Mouse (Mus musculus): Measurements from ENCODE around the gene St5. TPM values are rescaled to one million over a fixed set of nuclear protein-coding genes. Genes with fewer than 3 reads are reported as not detected.

The St5 gene
- polyA plus RNA-seq, 1 experiment from 2014 or later, result 23.4 TPM

DNA sequence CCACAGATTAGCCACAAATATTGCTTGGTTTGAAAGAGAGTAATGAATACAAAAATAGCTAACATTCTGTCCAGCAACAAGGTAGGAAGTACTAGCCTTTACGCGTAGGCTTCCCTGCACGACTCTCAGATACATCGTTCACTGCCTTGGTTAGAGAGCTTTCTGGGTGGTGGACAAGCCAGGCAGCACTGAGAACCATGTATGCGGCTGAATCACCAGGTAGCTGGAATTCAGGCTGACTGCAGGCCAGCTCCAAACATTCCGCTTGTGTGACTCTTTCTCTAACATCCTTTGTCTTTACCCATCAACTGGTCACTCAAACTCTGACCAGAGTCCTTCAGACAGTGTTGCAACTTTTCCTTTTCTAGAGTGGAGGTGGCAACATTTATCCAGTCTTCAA, 94.6 kb downstream of the St5 start:
- Histone ChIP-seq H3K4me1 (replicated peaks; ENCODE audit: control insufficient read depth, insufficient read depth, low read length) (0 out of 2 replicates have a peak, but pooled peaks cover 11% of the 10 kb centered on the region), H3K27me3 (ENCODE audit: control insufficient read depth, insufficient read depth, low read length) (no peaks in the 10 kb centered on the region), H3K27ac (no peak overlapping the region), H3K9ac (no peak overlapping the region), H3K36me3 (replicated peaks; ENCODE audit: control insufficient read depth, insufficient read depth) (no peaks in the 10 kb centered on the region), H3K9me3 (ENCODE audit: control insufficient read depth, low read length) (no peaks in the 10 kb centered on the region), H3K4me3 (replicated peaks; ENCODE audit: low read length) (no peak overlapping the region), H3K4me2 (replicated peaks) (no peak overlapping the region)
- DNase-seq (ENCODE audit: low spot score) (no peak), ATAC-seq (ENCODE audit: low FRiP score) (no peak)
- 89% methylated on average over 6 of the region's 6 CpGs for WGBS

GRCm38 (mm10) chr7:109606994-109607610, 96.3 kb downstream of the St5 start:
- Histone ChIP-seq H3K9ac (no peak overlapping the region), H3K9me3 (ENCODE audit: control insufficient read depth, low read length) (no peaks in the 10 kb centered on the region), H3K4me3 (replicated peaks; ENCODE audit: low read length) (no peak overlapping the region), H3K27me3 (ENCODE audit: control insufficient read depth, insufficient read depth, low read length) (no peaks in the 10 kb centered on the region), H3K4me2 (replicated peaks) (no peak overlapping the region), H3K27ac (no peak overlapping the region), H3K4me1 (replicated peaks; ENCODE audit: control insufficient read depth, insufficient read depth, low read length) (0 out of 2 replicates have a peak, but pooled peaks cover 5% of the 10 kb centered on the region), H3K36me3 (replicated peaks; ENCODE audit: control insufficient read depth, insufficient read depth) (no peaks in the 10 kb centered on the region)
- no peak for DNase-seq (ENCODE audit: low spot score)
- 82% methylated on average over 7 of the region's 7 CpGs for WGBS
- ATAC-seq (ENCODE audit: low FRiP score), result no peak

GRCm38 (mm10) chr7:109602562-109602961, 100.8 kb downstream of the St5 start:
- H3K27me3 ChIP-seq (ENCODE audit: control insufficient read depth, insufficient read depth, low read length), result no peaks in the 10 kb centered on the region
- WGBS, result 84% methylated on average over 5 of the region's 5 CpGs
- ATAC-seq (ENCODE audit: low FRiP score), result no peak

GRCm38 (mm10) chr7:109602022-109602421, 101.4 kb downstream of the St5 start:
- H3K4me3 ChIP-seq (replicated peaks; ENCODE audit: low read length), result no peak overlapping the region
- no peaks in the 10 kb centered on the region for H3K9me3 ChIP-seq (ENCODE audit: control insufficient read depth, low read length)
- no peaks in the 10 kb centered on the region for H3K4me1 ChIP-seq (replicated peaks; ENCODE audit: control insufficient read depth, insufficient read depth, low read length)
- H3K4me2 ChIP-seq (replicated peaks), result no peak overlapping the region
- DNase-seq (ENCODE audit: low spot score) (no peak), ATAC-seq (ENCODE audit: low FRiP score) (no peak)
- H3K27me3 ChIP-seq (ENCODE audit: control insufficient read depth, insufficient read depth, low read length), result no peaks in the 10 kb centered on the region
- no peak overlapping the region for H3K27ac ChIP-seq
- no peak overlapping the region for H3K9ac ChIP-seq
- H3K36me3 ChIP-seq (replicated peaks; ENCODE audit: control insufficient read depth, insufficient read depth), result no peaks in the 10 kb centered on the region

More at GRCm38 (mm10) chr7:109602562-109602961, 100.8 kb downstream of the St5 start:
- DNase-seq (ENCODE audit: low spot score), result no peak
- no peaks in the 10 kb centered on the region for H3K4me1 ChIP-seq (replicated peaks; ENCODE audit: control insufficient read depth, insufficient read depth, low read length)
- no peak overlapping the region for H3K4me3 ChIP-seq (replicated peaks; ENCODE audit: low read length)
- no peak overlapping the region for H3K4me2 ChIP-seq (replicated peaks)
- H3K9ac ChIP-seq, result no peak overlapping the region
- no peaks in the 10 kb centered on the region for H3K36me3 ChIP-seq (replicated peaks; ENCODE audit: control insufficient read depth, insufficient read depth)
- H3K9me3 ChIP-seq (ENCODE audit: control insufficient read depth, low read length), result no peaks in the 10 kb centered on the region
- H3K27ac ChIP-seq, result no peak overlapping the region

- no peaks in the 10 kb centered on the region for H3K27me3 ChIP-seq (ENCODE audit: control insufficient read depth, insufficient read depth, low read length)
- DNase-seq (ENCODE audit: low spot score) (no peak), ATAC-seq (ENCODE audit: low FRiP score) (no peak)
- WGBS, result 74% methylated on average over 3 of the region's 3 CpGs
- no peaks in the 10 kb centered on the region for H3K4me1 ChIP-seq (replicated peaks; ENCODE audit: control insufficient read depth, insufficient read depth, low read length)
- no peaks in the 10 kb centered on the region for H3K36me3 ChIP-seq (replicated peaks; ENCODE audit: control insufficient read depth, insufficient read depth)
- H3K4me3 ChIP-seq (replicated peaks; ENCODE audit: low read length), result no peak overlapping the region
- H3K27ac ChIP-seq, result no peak overlapping the region
- no peak overlapping the region for H3K4me2 ChIP-seq (replicated peaks)
- no peaks in the 10 kb centered on the region for H3K9me3 ChIP-seq (ENCODE audit: control insufficient read depth, low read length)
- H3K9ac ChIP-seq, result no peak overlapping the region
These were observed 102.7 kb downstream of the St5 start for GRCm38 (mm10) chr7:109600702-109601101.

DNA sequence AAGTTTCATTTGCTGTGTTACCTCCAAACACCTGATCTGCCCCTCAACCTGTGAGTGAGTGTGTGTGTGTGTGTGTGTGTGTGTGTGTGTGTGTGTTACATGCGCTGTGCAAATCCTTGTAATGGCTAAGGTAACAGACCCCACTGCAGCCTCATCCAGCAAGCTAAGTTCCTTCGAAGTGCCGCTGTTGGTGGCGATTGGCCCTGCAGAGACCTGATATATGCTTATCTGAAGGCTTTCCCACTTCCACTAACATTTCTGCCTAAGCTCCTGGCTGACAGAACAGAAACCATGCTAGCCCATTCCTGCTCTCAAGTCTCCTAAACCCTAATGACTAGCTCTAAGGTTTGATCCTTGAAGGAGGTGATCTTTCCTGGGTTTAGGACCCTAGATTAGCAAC, 103.4 kb downstream of the St5 start:
- Histone ChIP-seq H3K9me3 (ENCODE audit: control insufficient read depth, low read length) (no peaks in the 10 kb centered on the region), H3K4me3 (replicated peaks; ENCODE audit: low read length) (no peak overlapping the region), H3K4me1 (replicated peaks; ENCODE audit: control insufficient read depth, insufficient read depth, low read length) (no peaks in the 10 kb centered on the region), H3K27ac (no peak overlapping the region), H3K4me2 (replicated peaks) (no peak overlapping the region), H3K27me3 (ENCODE audit: control insufficient read depth, insufficient read depth, low read length) (no peaks in the 10 kb centered on the region), H3K36me3 (replicated peaks; ENCODE audit: control insufficient read depth, insufficient read depth) (no peaks in the 10 kb centered on the region), H3K9ac (no peak overlapping the region)
- DNase-seq (ENCODE audit: low spot score), result no peak
- WGBS, result 97% methylated on average over 4 of the region's 4 CpGs
- no peak for ATAC-seq (ENCODE audit: low FRiP score)

DNA sequence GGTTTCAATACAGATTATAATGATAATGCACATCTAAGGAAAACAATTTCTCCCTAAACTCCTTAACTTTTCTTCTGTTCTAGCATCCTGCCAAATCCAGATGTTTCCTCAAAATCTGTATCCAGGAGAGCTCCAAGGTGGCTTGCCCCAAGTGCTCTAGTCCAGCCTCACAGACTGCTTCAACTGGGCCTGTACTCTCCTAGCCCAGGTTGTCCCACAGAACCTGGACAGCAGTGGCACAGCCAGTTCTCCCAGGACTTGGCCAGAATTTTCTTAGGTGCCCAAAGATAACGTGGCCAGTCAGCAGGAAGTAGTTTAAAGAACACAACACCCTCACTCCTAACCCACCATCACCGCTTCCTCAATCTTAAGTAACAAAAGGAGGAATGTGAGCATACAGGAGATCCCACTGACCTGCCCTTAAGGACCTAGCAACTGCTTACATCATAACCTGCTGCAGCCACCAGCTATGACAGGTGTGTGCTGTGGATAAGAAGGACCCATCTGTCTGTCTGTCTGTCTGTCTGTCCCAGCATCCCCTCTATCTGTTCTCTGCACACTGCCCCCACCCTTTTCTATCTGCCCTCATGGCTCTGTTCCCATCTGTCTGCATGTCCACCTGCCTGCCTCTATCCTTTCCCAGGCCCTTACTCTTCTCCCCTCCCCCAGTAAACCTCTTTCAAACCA, 108.4 kb downstream of the St5 start:
- DNase-seq (ENCODE audit: low spot score), result no peak
- no peak for ATAC-seq (ENCODE audit: low FRiP score)
- no peak overlapping the region for H3K9ac ChIP-seq
- WGBS, result 83% methylated on average over 2 of the region's 2 CpGs
- no peaks in the 10 kb centered on the region for H3K4me1 ChIP-seq (replicated peaks; ENCODE audit: control insufficient read depth, insufficient read depth, low read length)
- no peaks in the 10 kb centered on the region for H3K36me3 ChIP-seq (replicated peaks; ENCODE audit: control insufficient read depth, insufficient read depth)
- no peak overlapping the region for H3K27ac ChIP-seq
- no peaks in the 10 kb centered on the region for H3K9me3 ChIP-seq (ENCODE audit: control insufficient read depth, low read length)
- H3K4me3 ChIP-seq (replicated peaks; ENCODE audit: low read length), result no peak overlapping the region
- no peak overlapping the region for H3K4me2 ChIP-seq (replicated peaks)
- H3K27me3 ChIP-seq (ENCODE audit: control insufficient read depth, insufficient read depth, low read length), result no peaks in the 10 kb centered on the region

- Histone ChIP-seq H3K4me1 (replicated peaks; ENCODE audit: control insufficient read depth, insufficient read depth, low read length) (no peaks in the 10 kb centered on the region), H3K36me3 (replicated peaks; ENCODE audit: control insufficient read depth, insufficient read depth) (no peaks in the 10 kb centered on the region), H3K4me3 (replicated peaks; ENCODE audit: low read length) (no peak overlapping the region), H3K9me3 (ENCODE audit: control insufficient read depth, low read length) (no peaks in the 10 kb centered on the region), H3K27ac (no peak overlapping the region), H3K27me3 (ENCODE audit: control insufficient read depth, insufficient read depth, low read length) (no peaks in the 10 kb centered on the region), H3K4me2 (replicated peaks) (no peak overlapping the region), H3K9ac (no peak overlapping the region)
- ATAC-seq (ENCODE audit: low FRiP score), result no peak
- no peak for DNase-seq (ENCODE audit: low spot score)
These were observed 109.4 kb downstream of the St5 start for GRCm38 (mm10) chr7:109593992-109594391.

DNA sequence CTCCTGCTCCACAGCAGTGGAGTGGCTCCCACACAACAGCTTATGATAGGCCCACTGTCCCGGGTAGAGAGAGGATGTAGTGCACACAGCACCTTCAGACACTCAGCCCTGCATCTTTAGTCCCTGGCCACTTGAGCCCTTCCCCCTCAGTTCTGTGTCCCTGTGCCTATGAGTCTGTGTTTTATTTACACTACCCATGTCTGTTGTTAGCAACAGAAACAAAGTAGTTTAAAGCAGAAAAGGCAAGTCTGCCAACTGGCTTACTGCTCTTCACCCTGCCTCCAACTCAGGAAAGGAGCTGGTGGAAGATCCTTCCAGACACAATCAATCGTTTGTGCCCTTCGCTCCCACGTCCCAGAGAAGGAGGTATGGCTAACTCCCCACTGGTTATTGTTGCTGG, 111.2 kb downstream of the St5 start:
- Histone ChIP-seq H3K27me3 (ENCODE audit: control insufficient read depth, insufficient read depth, low read length) (no peaks in the 10 kb centered on the region), H3K27ac (no peak overlapping the region), H3K9me3 (ENCODE audit: control insufficient read depth, low read length) (no peaks in the 10 kb centered on the region), H3K9ac (no peak overlapping the region), H3K36me3 (replicated peaks; ENCODE audit: control insufficient read depth, insufficient read depth) (no peaks in the 10 kb centered on the region), H3K4me1 (replicated peaks; ENCODE audit: control insufficient read depth, insufficient read depth, low read length) (no peaks in the 10 kb centered on the region), H3K4me2 (replicated peaks) (no peak overlapping the region), H3K4me3 (replicated peaks; ENCODE audit: low read length) (no peak overlapping the region)
- whole genome bisulfite sequencing, result 65% methylated on average over 4 of the region's 4 CpGs
- no peak for DNase-seq (ENCODE audit: low spot score)
- peak; percentile 24; the same call in 1 of the 2 replicates for ATAC-seq (ENCODE audit: low FRiP score)

Data from hindbrain, embryonic 14.5 days (tissue).